Mouse (Mus musculus) neural tube, embryonic 10.5 days (tissue): Measurements from ENCODE around the gene Dpp8.

Source experiments
- DNase-seq: peaks from one replicate; pipeline ENCODE4 v3.0.0-alpha.2; 2017; ENCODE audit warnings: low spot score; ENCODE audit errors: extremely low spot score

The Dpp8 gene

GRCm38 (mm10) chr9:65085270-65085669 is 53.1 kb downstream of the Dpp8 start:
- no peak for DNase-seq

- DNase-seq = no peak
These were observed 54.6 kb downstream of the Dpp8 start for GRCm38 (mm10) chr9:65086801-65087200.

- no peak for DNase-seq
These were observed 55.3 kb downstream of the Dpp8 start for GRCm38 (mm10) chr9:65087490-65087889.

GRCm38 (mm10) chr9:65094237-65094636 is 62.0 kb downstream of the Dpp8 start:
- no peak for DNase-seq

- peak; percentile 59 for DNase-seq
These were observed 68.9 kb downstream of the Dpp8 start, which contains the start of gene Igdcc4 for GRCm38 (mm10) chr9:65100991-65101685. Gene Igdcc4, plus strand, starts transcription at chr9:65101486.

GRCm38 (mm10) chr9:65101686-65102376 is 69.6 kb downstream of the Dpp8 start:
- peak; percentile 68 for DNase-seq

GRCm38 (mm10) chr9:65102377-65103172 is 70.4 kb downstream of the Dpp8 start:
- DNase-seq = peak; percentile 72

GRCm38 (mm10) chr9:65103173-65103752 is 71.0 kb downstream of the Dpp8 start:
- no peak for DNase-seq

- DNase-seq = no peak
These were observed 74.6 kb downstream of the Dpp8 start for GRCm38 (mm10) chr9:65106821-65107220.

GRCm38 (mm10) chr9:65107893-65108292 is 75.7 kb downstream of the Dpp8 start:
- no peak for DNase-seq

- peak; percentile 69 for DNase-seq
These were observed 77.2 kb downstream of the Dpp8 start for GRCm38 (mm10) chr9:65109132-65110072.

GRCm38 (mm10) chr9:65111698-65112097 is 79.5 kb downstream of the Dpp8 start:
- DNase-seq = no peak

- DNase-seq = no peak
These were observed 81.5 kb downstream of the Dpp8 start for GRCm38 (mm10) chr9:65113694-65114093.

GRCm38 (mm10) chr9:65115891-65116290 is 83.7 kb downstream of the Dpp8 start:
- no peak for DNase-seq

GRCm38 (mm10) chr9:65117516-65117915 is 85.3 kb downstream of the Dpp8 start:
- no peak for DNase-seq

GRCm38 (mm10) chr9:65120935-65121334 is 88.7 kb downstream of the Dpp8 start:
- peak; percentile 71 for DNase-seq

GRCm38 (mm10) chr9:65122545-65122944 is 90.3 kb downstream of the Dpp8 start:
- DNase-seq = no peak

- DNase-seq = peak; percentile 86
These were observed 91.4 kb downstream of the Dpp8 start for GRCm38 (mm10) chr9:65123552-65124168.

- peak; percentile 70 for DNase-seq
These were observed 96.1 kb downstream of the Dpp8 start for GRCm38 (mm10) chr9:65128123-65128815.
